Mouse (Mus musculus) ES-CJ7 (cell line): Measurements from ENCODE around the gene Pet2.

ENCODE experiments used
- DNase-seq: peaks from one replicate; pipeline ENCODE4 v3.0.0; 2011; ENCODE audit warnings: low read depth, low spot score

Pet2 gene

GRCm38 (mm10) chrX:89409589-89409988 lies at the start of gene Pet2:
Gene Pet2, minus strand, starts transcription at chrX:89409689.
- DNase-seq = no peak
